ENCODE assay signal across 10 mouse cellular contexts in genomic region chr19:57028327-57029179, GRCm38 (mm10). TPM values are rescaled to one million over a fixed set of nuclear protein-coding genes. Genes with fewer than 3 reads are reported as not detected.
DNase-seq lines count a peak whose midpoint lies in the region; ATAC-seq and TF ChIP-seq lines count a peak whose summit lies in the region.
"Had no signal": no experiment of that assay in that cellular context is flagged by ENCODE, and none has a peak within 500 bp of the region (broad histone marks: within the 10 kb centered on the region; RNA-seq: fewer than 3 reads in every experiment).

No protein-coding gene starts in this region.

- H3K4me3 ChIP-seq in heart, embryonic 12.5 days, result no peak overlapping the region
- H3K4me3 ChIP-seq in myocyte, result no peak overlapping the region
- H3K4me3 ChIP-seq: embryonic facial prominence, embryonic 13.5 days; neural tube, embryonic 13.5 days had no signal

- H3K4me1 ChIP-seq in heart, embryonic 12.5 days (replicated peaks), result peaks cover 3% of the 10 kb centered on the region; the same call in 1 of the 2 replicates
- H3K4me1 ChIP-seq: neural tube, embryonic 13.5 days had no signal

- H3K4me2 ChIP-seq in heart, embryonic 12.5 days, result no peak overlapping the region
- peak overlapping the region; percentile 19 for H3K4me2 ChIP-seq in myocyte (ENCODE audit: low read depth)
- H3K4me2 ChIP-seq: embryonic facial prominence, embryonic 13.5 days; neural tube, embryonic 13.5 days had no signal

- no peaks in the 10 kb centered on the region for H3K27me3 ChIP-seq in heart, embryonic 12.5 days (replicated peaks)
- no peaks in the 10 kb centered on the region for H3K27me3 ChIP-seq in myocyte (ENCODE audit: control insufficient read depth, insufficient read depth, insufficient read length)
- H3K27me3 ChIP-seq: embryonic facial prominence, embryonic 13.5 days; neural tube, embryonic 13.5 days had no signal

- H3K9ac ChIP-seq in heart, embryonic 12.5 days, result no peak overlapping the region
- H3K9ac ChIP-seq: embryonic facial prominence, embryonic 13.5 days; neural tube, embryonic 13.5 days had no signal

- DNase-seq in heart, adult 18-20 months, result peak; percentile 57 to 75
- peak; percentile 14 for DNase-seq in retina, postnatal 1 day
- no peak for DNase-seq in retina, embryonic 14.5 days (ENCODE audit: low spot score)
- DNase-seq in heart, postnatal 10 days, result peak; percentile 58
- no peak for DNase-seq in neural tube, embryonic 10.5 days (ENCODE audit: extremely low spot score, low spot score)
- no peak for DNase-seq in left cerebral cortex, postnatal 14 days (ENCODE audit: low spot score in 2 of 2)

- H3K36me3 ChIP-seq in heart, embryonic 12.5 days, result no peaks in the 10 kb centered on the region
- H3K36me3 ChIP-seq in myocyte (ENCODE audit: control insufficient read depth, insufficient read depth), result no peaks in the 10 kb centered on the region
- H3K36me3 ChIP-seq: embryonic facial prominence, embryonic 13.5 days; neural tube, embryonic 13.5 days had no signal

- no peak for TF ChIP-seq POLR2A in myocyte (IDR thresholded peaks at IDR 0.05; ENCODE audit: insufficient read length, low read depth)

- H3K9me3 ChIP-seq in heart, embryonic 12.5 days (replicated peaks), result peaks cover 8% of the 10 kb centered on the region

- no peak overlapping the region for H3K27ac ChIP-seq in heart, embryonic 12.5 days (ENCODE audit: poor library complexity, severe bottlenecking)
- H3K27ac ChIP-seq: embryonic facial prominence, embryonic 13.5 days; neural tube, embryonic 13.5 days had no signal

- ATAC-seq in heart, embryonic 12.5 days (ENCODE audit: insufficient number of reproducible peaks, low FRiP score), result no peak

- H3K79me2 ChIP-seq in myocyte (ENCODE audit: control insufficient read depth, insufficient read depth), result no peaks in the 10 kb centered on the region

- 57% methylated on average over 8 of the region's 8 CpGs for WGBS in heart, embryonic 12.5 days

- H3ac ChIP-seq in myocyte (ENCODE audit: control insufficient read depth, insufficient read length), result no peak overlapping the region

- intact Hi-C loops in heart, postnatal 10 days (cut with DNase I), result no loop called here
- intact Hi-C loops in left cerebral cortex, postnatal 14 days (cut with DNase I), result no loop called here

TF ChIP-seq in myocyte, 11 proteins besides CTCF, POLR2A, EP300 and RAD21:
- TF ChIP-seq POLR2AphosphoS2 (IDR thresholded peaks at IDR 0.05; ENCODE audit: insufficient read length, low read depth) (no peak), REST (IDR thresholded peaks at IDR 0.05; ENCODE audit: insufficient read depth, insufficient read length) (no peak), TCF3 (IDR thresholded peaks at IDR 0.05; ENCODE audit: insufficient read length, low read depth) (no peak), MYOG (IDR thresholded peaks at IDR 0.05; ENCODE audit: control insufficient read depth in 1 of 3, insufficient read depth in 1 of 3, insufficient read length in 2 of 3, low read depth in 2 of 3) (no peak), TCF12 (IDR thresholded peaks at IDR 0.05; ENCODE audit: insufficient read depth, poor library complexity, severe bottlenecking) (no peak), USF1 (IDR thresholded peaks at IDR 0.05; ENCODE audit: low read depth) (no peak), CEBPB (IDR thresholded peaks at IDR 0.05; ENCODE audit: insufficient read depth, poor library complexity, severe bottlenecking) (no peak), MAX (IDR thresholded peaks at IDR 0.05; ENCODE audit: low read depth) (no peak), SRF (IDR thresholded peaks at IDR 0.05; ENCODE audit: control insufficient read depth, insufficient read length, low read depth) (no peak), MYOD1 (IDR thresholded peaks at IDR 0.05; ENCODE audit: control insufficient read depth in 1 of 3, insufficient read length in 2 of 3, low read depth in 2 of 3) (no peak), E2F4 (IDR thresholded peaks at IDR 0.05; ENCODE audit: insufficient read depth) (no peak)

RNA-seq across cellular contexts. Expression of gene Afap1l2, which starts 20.5 kb away (rescaled TPM):
- 1 to 10 TPM; 1.8 to 2.4 TPM for total RNA-seq in heart, adult 18-20 months (2021)
- polyA plus RNA-seq in heart, embryonic 12.5 days (2016; fragmentation: Nextera tagmentation; extraction: Ambion mirVana), result 0.92 and 1.1 TPM in 2 replicates
- total RNA-seq in heart, postnatal 10 days (2021), result 10 to 100 TPM; 11.0 to 13.4 TPM
- polyA plus RNA-seq in myocyte (2012; fragmentation: generic; extraction: Trizol), result 15.2 TPM
- total RNA-seq in left cerebral cortex, postnatal 14 days (2021), result 10 to 100 TPM; 11.9 to 13.4 TPM

Comparison
In these comparisons a context has a peak if more than half of its experiments do, and no peak if none do; other contexts are left out.
1. DNase-seq: peak in heart, adult 18-20 months (2 of 2), retina, postnatal 1 day (single experiment) and heart, postnatal 10 days (2 of 2); none in retina, embryonic 14.5 days (single experiment), neural tube, embryonic 10.5 days (single experiment) and left cerebral cortex, postnatal 14 days (0 of 2).